Mouse (Mus musculus): ENCODE results near the gene Cib1.

The Cib1 gene

DNA sequence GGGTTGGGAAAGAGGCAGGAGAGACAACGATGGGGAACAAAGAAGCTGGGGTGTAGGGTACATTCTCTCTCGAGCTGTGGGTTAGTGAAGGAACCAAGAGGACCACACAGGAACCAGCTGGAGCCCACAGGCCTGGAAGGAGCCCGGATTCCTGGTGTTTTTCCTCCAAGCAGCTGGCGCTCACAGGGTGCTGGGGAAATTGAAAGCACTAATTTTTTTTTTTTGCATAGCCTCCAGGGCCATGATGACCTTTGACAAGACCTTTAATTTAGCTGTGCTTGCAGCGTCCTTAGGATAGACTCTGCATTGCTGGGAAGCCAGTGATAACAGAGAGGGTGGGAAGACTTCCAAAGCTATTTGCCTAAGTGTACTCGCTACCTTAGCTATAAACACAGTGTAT is 47.6 kb downstream of the Cib1 start:
- no peak for DNase-seq (ENCODE audit: low spot score in 2 of 2)

DNA sequence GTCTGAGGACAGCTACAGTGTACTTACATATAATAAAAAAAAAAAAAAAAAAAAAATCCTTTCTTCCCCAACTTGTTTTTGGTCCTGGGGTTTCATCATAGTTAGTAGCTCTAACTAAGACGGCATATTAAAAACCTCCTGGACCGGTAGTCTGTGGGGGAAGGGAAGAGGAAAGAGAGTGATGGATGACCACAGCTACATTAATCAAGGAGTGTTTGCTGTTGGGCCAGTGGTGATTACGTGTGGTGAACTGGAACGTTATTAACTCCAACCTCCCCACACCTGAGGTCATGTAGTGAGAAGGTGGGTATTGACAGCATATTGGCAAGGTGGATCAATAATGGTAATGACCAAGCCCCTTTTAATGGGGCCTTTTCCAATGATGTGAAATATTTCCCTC is 48.1 kb downstream of the Cib1 start:
- no peak for DNase-seq (ENCODE audit: low spot score in 2 of 2)

DNA sequence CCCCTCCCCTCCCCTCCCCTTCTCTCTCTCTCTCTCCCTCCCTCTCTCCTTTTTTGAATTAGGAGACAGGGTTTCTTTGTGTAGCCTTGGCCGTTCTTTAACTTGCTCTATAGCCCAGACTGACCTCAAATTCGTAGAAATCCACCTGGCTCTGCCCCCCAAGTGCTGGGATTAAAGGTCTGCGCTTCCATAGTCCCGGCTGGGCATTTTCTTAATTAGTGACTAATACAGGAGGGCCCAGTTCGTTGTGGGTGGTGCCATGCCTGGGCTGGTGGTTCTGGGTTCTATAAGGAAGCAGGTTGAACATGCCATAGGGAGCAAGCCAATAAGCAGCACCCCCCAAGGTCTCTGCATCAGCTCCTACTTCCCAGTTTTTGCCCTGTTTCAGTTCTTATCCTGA is 48.6 kb downstream of the Cib1 start:
- no peak for DNase-seq (ENCODE audit: low spot score in 2 of 2)

- no peak for DNase-seq (ENCODE audit: low spot score in 2 of 2)
Measured at GRCm38 (mm10) chr7:80183466-80183865, 49.1 kb downstream of the Cib1 start.

DNA sequence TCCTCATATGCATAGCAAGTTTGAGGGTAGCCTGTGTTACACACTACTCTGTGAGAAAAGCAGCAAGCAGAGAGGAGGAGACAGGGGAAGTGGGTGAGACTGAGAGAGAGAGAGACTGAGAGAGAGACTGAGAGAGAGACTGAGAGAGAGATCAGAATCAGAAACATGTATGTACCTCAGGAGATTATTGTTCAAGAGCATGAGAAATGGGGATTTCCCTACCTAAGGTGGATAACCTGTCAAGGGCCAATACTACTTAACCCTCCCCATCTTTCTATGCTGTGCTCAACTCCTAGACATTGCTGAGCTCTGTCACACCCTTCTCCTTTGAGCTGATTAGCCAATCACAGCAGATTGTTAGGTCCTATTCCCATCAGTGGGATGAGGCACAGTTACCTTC is 50.5 kb downstream of the Cib1 start:
- no peak for DNase-seq (ENCODE audit: low spot score in 2 of 2)

GRCm38 (mm10) chr7:80181078-80181477 is 51.5 kb downstream of the Cib1 start:
- no peak for DNase-seq (ENCODE audit: low spot score in 2 of 2)

DNA sequence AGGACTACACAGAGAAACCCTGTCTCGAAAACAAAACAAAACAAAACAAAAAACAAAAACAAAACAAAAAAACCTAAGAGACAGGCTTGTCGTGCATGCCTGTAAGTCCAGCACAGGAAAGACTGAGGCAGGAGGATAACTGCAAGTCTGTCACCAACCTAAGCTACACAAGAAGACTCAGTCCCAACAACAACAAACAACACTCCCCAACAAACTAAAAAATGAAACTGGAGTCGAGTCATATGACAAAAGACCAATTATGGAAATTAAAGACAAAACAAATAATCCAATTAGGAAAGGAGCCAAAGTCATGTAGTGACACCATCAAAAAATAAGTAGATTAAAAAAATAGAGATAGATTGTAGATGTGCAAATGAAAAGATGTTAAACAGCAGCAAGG is 52.4 kb downstream of the Cib1 start:
- DNase-seq (ENCODE audit: low spot score in 2 of 2) = no peak

- peak in 1 of 2 experiments; percentile 39 for DNase-seq (ENCODE audit: low spot score in 2 of 2)
Measured at GRCm38 (mm10) chr7:80179790-80180189, 52.8 kb downstream of the Cib1 start.

GRCm38 (mm10) chr7:80179327-80179726 is 53.3 kb downstream of the Cib1 start:
- DNase-seq (ENCODE audit: low spot score in 2 of 2) = no peak

- DNase-seq (ENCODE audit: low spot score in 2 of 2) = no peak
Measured at GRCm38 (mm10) chr7:80178037-80178729, 54.4 kb downstream of the Cib1 start.

- DNase-seq (ENCODE audit: low spot score in 2 of 2) = no peak
Measured at GRCm38 (mm10) chr7:80177438-80177837, 55.2 kb downstream of the Cib1 start.
